Mouse (Mus musculus): Measurements from ENCODE around the gene Pikfyve.

The Pikfyve gene

GRCm38 (mm10) chr1:65186287-65187073 lies at the start of gene Pikfyve, which contains the start of gene Idh1:
Pikfyve (plus strand) TSS chr1:65186683.
Idh1 (minus strand) TSS chr1:65186500.
- peak; percentile 98 for DNase-seq

- no peak for DNase-seq
Observed at GRCm38 (mm10) chr1:65137560-65137959, 48.9 kb upstream of the Pikfyve start.

GRCm38 (mm10) chr1:65144783-65145182 lies 41.7 kb upstream of the Pikfyve start:
- DNase-seq: no peak

- no peak for DNase-seq
Observed at GRCm38 (mm10) chr1:65146601-65147000, 39.9 kb upstream of the Pikfyve start.

- DNase-seq: no peak
Observed at GRCm38 (mm10) chr1:65147326-65147725, 39.2 kb upstream of the Pikfyve start.

- no peak for DNase-seq
Observed at GRCm38 (mm10) chr1:65147971-65148370, 38.5 kb upstream of the Pikfyve start.

GRCm38 (mm10) chr1:65154814-65155213 lies 31.7 kb upstream of the Pikfyve start:
- no peak for DNase-seq

GRCm38 (mm10) chr1:65156111-65156510 lies 30.4 kb upstream of the Pikfyve start:
- no peak for DNase-seq

GRCm38 (mm10) chr1:65162210-65162609 lies 24.3 kb upstream of the Pikfyve start:
- peak; percentile 19 for DNase-seq

GRCm38 (mm10) chr1:65167496-65167895 lies 19.0 kb upstream of the Pikfyve start:
- no peak for DNase-seq

GRCm38 (mm10) chr1:65169536-65169935 lies 16.9 kb upstream of the Pikfyve start:
- DNase-seq: no peak

GRCm38 (mm10) chr1:65169947-65170346 lies 16.5 kb upstream of the Pikfyve start:
- no peak for DNase-seq

- no peak for DNase-seq
Observed at GRCm38 (mm10) chr1:65171579-65171978, 14.9 kb upstream of the Pikfyve start.

GRCm38 (mm10) chr1:65173716-65174115 lies 12.8 kb upstream of the Pikfyve start:
- no peak for DNase-seq

GRCm38 (mm10) chr1:65176171-65176570 lies 10.3 kb upstream of the Pikfyve start:
- DNase-seq: no peak

GRCm38 (mm10) chr1:65176912-65177311 lies 9.6 kb upstream of the Pikfyve start:
- no peak for DNase-seq

GRCm38 (mm10) chr1:65177452-65177851 lies 9.0 kb upstream of the Pikfyve start:
- no peak for DNase-seq

GRCm38 (mm10) chr1:65178126-65178901 lies 8.2 kb upstream of the Pikfyve start:
- DNase-seq: peak; percentile 91

GRCm38 (mm10) chr1:65178902-65179432 lies 7.5 kb upstream of the Pikfyve start:
- peak; percentile 96 for DNase-seq

- peak; percentile 52 for DNase-seq
Observed at GRCm38 (mm10) chr1:65179634-65180249, 6.7 kb upstream of the Pikfyve start.

- DNase-seq: no peak
Observed at GRCm38 (mm10) chr1:65181459-65181858, 5.0 kb upstream of the Pikfyve start.

- DNase-seq: no peak
Observed at GRCm38 (mm10) chr1:65183994-65184393, 2.5 kb upstream of the Pikfyve start.

- no peak for DNase-seq
Observed at GRCm38 (mm10) chr1:65185011-65185410, 1.5 kb upstream of the Pikfyve start.
